Mouse (Mus musculus) midbrain, embryonic 12.5 days (tissue): ENCODE measurements at regions not wholly inside any gene's neighbourhood (a gene's known extent, or its start where the extent isn't known, plus 50 kb on each side); places are given as distances from the start of the nearest gene placed in this dataset.

Experiments used
- ATAC-seq: fragments of 200-750 bp; cut with Nextera tagmentation; 2 replicates; pipeline ENCODE4 v1.8.0; 2017; ENCODE audit warnings: low read depth, moderate TSS enrichment, moderate library complexity; ENCODE audit not compliant: low FRiP score
- H3K27ac ChIP-seq: fragments of 300-500 bp; sonication (generic); replicated peaks from 2 replicates; pipeline ENCODE4 v1.5.1; 2016; ENCODE audit warnings: mild to moderate bottlenecking
- H3K27me3 ChIP-seq: fragments of 300-500 bp; sonication (generic); 2 replicates; pipeline ENCODE4 v1.6.1; 2016; ENCODE audit warnings: mild to moderate bottlenecking
- H3K36me3 ChIP-seq: fragments of 300-500 bp; sonication (generic); 2 replicates; pipeline ENCODE4 v1.6.1; 2016
- H3K4me1 ChIP-seq: fragments of 300-500 bp; sonication (generic); 2 replicates; pipeline ENCODE4 v1.6.1; 2016
- H3K4me2 ChIP-seq: fragments of 300-500 bp; sonication (generic); replicated peaks from 2 replicates; pipeline ENCODE4 v1.6.1; 2016; ENCODE audit warnings: mild to moderate bottlenecking, moderate library complexity
- H3K4me3 ChIP-seq: fragments of 300-500 bp; sonication (generic); 2 replicates; pipeline ENCODE4 v1.5.1; 2016; ENCODE audit warnings: mild to moderate bottlenecking
- H3K9ac ChIP-seq: fragments of 300-500 bp; sonication (generic); replicated peaks from 2 replicates; pipeline ENCODE4 v1.6.1; 2016; ENCODE audit warnings: mild to moderate bottlenecking, moderate library complexity
- H3K9me3 ChIP-seq: fragments of 300-500 bp; sonication (generic); 2 replicates; pipeline ENCODE4 v1.6.1; 2016; ENCODE audit warnings: mild to moderate bottlenecking
- WGBS: fragments of 180-500 bp; shearing (Covaris S2); methylation state at CpG from one replicate; pipeline ENCODE4 v1.1.7; 2016; 5-methylcytosine and 5-hydroxymethylcytosine counted together

DNA sequence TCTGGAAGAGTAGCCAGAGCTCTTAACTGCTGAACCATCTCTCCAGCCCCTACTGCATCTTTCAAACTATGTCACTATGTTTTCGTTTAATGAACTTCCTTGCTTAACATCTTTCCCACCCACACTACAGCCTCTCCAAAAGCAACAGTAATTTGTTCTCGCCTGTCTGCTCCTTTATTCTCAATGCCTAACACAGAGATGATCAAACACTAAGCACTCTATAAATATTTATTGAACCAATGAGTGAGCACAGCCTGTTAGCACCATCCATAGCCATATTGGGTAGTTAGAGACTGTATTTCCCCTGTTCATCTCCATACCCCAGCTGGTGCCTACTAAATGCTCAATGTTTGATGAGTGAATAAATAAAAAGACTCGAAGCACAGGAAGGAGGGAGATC lies 189.6 kb downstream of the Pdcd6ip start:
- Histone ChIP-seq H3K9ac (no peak overlapping the region), H3K27me3 (no peaks in the 10 kb centered on the region), H3K27ac (no peak overlapping the region), H3K9me3 (no peaks in the 10 kb centered on the region), H3K4me3 (no peak overlapping the region), H3K4me2 (no peak overlapping the region), H3K4me1 (no peaks in the 10 kb centered on the region), H3K36me3 (no peaks in the 10 kb centered on the region)
- no peak for ATAC-seq
- 83% methylated on average over 3 of the region's 3 CpGs for WGBS

DNA sequence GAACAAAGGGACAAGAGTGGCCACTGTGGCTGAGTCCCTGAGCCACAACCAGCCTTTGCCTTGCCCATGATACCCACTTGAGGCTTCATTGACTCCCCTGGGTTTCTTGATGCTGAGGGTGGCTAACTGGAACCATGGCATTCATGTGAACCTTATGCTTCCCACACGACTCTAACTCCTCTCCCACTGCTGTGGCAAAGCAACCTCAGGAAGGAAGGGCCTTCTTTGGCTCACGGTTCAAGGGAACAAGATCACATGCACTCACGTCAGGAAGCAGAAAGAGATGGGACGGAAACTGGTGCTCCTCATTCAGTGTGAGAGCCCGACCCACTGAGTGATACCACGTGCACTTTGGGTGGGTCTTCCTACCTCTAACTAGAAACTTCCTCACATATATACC lies 190.3 kb downstream of the Pdcd6ip start:
- Histone ChIP-seq H3K4me3 (no peak overlapping the region), H3K36me3 (no peaks in the 10 kb centered on the region), H3K9ac (no peak overlapping the region), H3K9me3 (no peaks in the 10 kb centered on the region), H3K4me2 (no peak overlapping the region), H3K4me1 (no peaks in the 10 kb centered on the region), H3K27ac (no peak overlapping the region), H3K27me3 (no peaks in the 10 kb centered on the region)
- ATAC-seq, result no peak
- WGBS, result 90% methylated on average over 6 of the region's 6 CpGs

DNA sequence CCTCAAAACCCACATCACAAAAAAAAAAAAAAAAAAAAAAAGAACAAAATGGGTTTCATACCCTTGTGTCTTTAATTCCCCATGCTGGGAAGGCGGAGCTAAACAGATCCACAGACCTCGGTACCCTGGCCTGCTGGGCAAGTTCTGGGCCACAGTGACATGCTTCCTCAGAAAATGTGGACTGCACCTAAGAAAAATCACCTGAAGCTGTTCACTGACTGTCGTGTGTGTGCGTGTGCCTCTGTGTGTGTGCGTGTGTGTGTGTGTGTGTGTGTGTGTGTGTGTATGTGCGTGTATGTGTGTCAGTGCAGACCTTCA lies 192.4 kb downstream of the Pdcd6ip start:
- ATAC-seq, result no peak
- Histone ChIP-seq H3K4me2 (no peak overlapping the region), H3K9me3 (no peaks in the 10 kb centered on the region), H3K27ac (no peak overlapping the region), H3K9ac (no peak overlapping the region), H3K27me3 (no peaks in the 10 kb centered on the region), H3K4me3 (no peak overlapping the region), H3K4me1 (no peaks in the 10 kb centered on the region), H3K36me3 (no peaks in the 10 kb centered on the region)
- WGBS, result 71% methylated on average over 6 of the region's 6 CpGs

GRCm38 (mm10) chr9:113514846-113515702 lies 193.0 kb downstream of the Pdcd6ip start:
- no peaks in the 10 kb centered on the region for H3K36me3 ChIP-seq
- no peaks in the 10 kb centered on the region for H3K4me1 ChIP-seq
- H3K9me3 ChIP-seq, result no peaks in the 10 kb centered on the region
- no peak for ATAC-seq
- 84% methylated on average over 23 of the region's 23 CpGs for WGBS
- no peaks in the 10 kb centered on the region for H3K27me3 ChIP-seq
- no peak overlapping the region for H3K4me3 ChIP-seq
- no peak overlapping the region for H3K9ac ChIP-seq
- no peak overlapping the region for H3K27ac ChIP-seq
- H3K4me2 ChIP-seq, result no peak overlapping the region

- WGBS, result 93% methylated on average over 5 of the region's 5 CpGs
- Histone ChIP-seq H3K9me3 (no peaks in the 10 kb centered on the region), H3K27me3 (no peaks in the 10 kb centered on the region), H3K4me2 (no peak overlapping the region), H3K27ac (no peak overlapping the region), H3K36me3 (no peaks in the 10 kb centered on the region), H3K9ac (no peak overlapping the region), H3K4me3 (no peak overlapping the region), H3K4me1 (peaks cover 16% of the 10 kb centered on the region; the same call in 1 of the 2 replicates)
- no peak for ATAC-seq
Observed at GRCm38 (mm10) chr9:113511302-113511701, 196.8 kb downstream of the Pdcd6ip start.

DNA sequence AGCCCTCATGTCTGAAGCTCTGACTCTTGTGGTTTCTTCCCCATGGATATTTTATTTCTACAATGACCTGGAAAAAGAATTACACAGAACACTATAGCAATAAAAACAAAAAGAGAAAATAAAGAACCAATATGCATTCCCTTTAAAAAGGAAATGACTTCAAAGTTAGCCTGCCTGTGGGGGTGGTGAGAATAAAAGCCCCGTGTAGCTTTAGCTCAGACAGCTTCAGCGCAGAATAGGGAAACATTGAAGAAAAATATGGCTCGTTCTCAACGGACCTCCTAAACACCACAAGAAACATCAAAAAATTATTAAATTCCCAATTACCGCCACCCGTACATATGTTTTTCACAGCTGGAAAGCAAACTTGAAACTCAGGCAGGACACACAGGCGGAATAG lies 198.7 kb downstream of the Pdcd6ip start:
- H3K27ac ChIP-seq, result no peak overlapping the region
- no peaks in the 10 kb centered on the region for H3K36me3 ChIP-seq
- 94% methylated on average over 7 of the region's 7 CpGs for WGBS

GRCm38 (mm10) chr9:113508821-113509220 lies 199.2 kb downstream of the Pdcd6ip start:
- H3K27ac ChIP-seq, result no peak overlapping the region
- no peak for ATAC-seq

More for the DNA sequence above, 198.7 kb downstream of the Pdcd6ip start:
- Histone ChIP-seq H3K4me3 (no peak overlapping the region), H3K9me3 (no peaks in the 10 kb centered on the region), H3K4me2 (no peak overlapping the region), H3K27me3 (no peaks in the 10 kb centered on the region), H3K4me1 (peaks cover 16% of the 10 kb centered on the region; the same call in 1 of the 2 replicates), H3K9ac (no peak overlapping the region)
- ATAC-seq, result no peak

GRCm38 (mm10) chr9:113507561-113508460 lies 200.2 kb downstream of the Pdcd6ip start:
- 77% methylated on average over 20 of the region's 20 CpGs for WGBS
- ATAC-seq, result peak; percentile 63
- Histone ChIP-seq H3K27ac (no peak overlapping the region), H3K27me3 (no peaks in the 10 kb centered on the region), H3K36me3 (no peaks in the 10 kb centered on the region), H3K4me1 (peaks cover 16% of the 10 kb centered on the region; the same call in 1 of the 2 replicates), H3K9me3 (no peaks in the 10 kb centered on the region), H3K9ac (no peak overlapping the region), H3K4me2 (no peak overlapping the region), H3K4me3 (no peak overlapping the region)

More at GRCm38 (mm10) chr9:113508821-113509220, 199.2 kb downstream of the Pdcd6ip start:
- Histone ChIP-seq H3K9ac (no peak overlapping the region), H3K27me3 (no peaks in the 10 kb centered on the region), H3K36me3 (no peaks in the 10 kb centered on the region), H3K4me1 (peaks cover 16% of the 10 kb centered on the region; the same call in 1 of the 2 replicates), H3K9me3 (no peaks in the 10 kb centered on the region), H3K4me3 (no peak overlapping the region), H3K4me2 (no peak overlapping the region)
- WGBS, result 81% methylated on average over 3 of the region's 3 CpGs

GRCm38 (mm10) chr9:113499246-113499645 lies 208.8 kb downstream of the Pdcd6ip start:
- Histone ChIP-seq H3K9ac (no peak overlapping the region), H3K27ac (no peak overlapping the region), H3K27me3 (no peaks in the 10 kb centered on the region), H3K4me1 (no peaks in the 10 kb centered on the region), H3K36me3 (no peaks in the 10 kb centered on the region), H3K4me3 (no peak overlapping the region), H3K4me2 (no peak overlapping the region), H3K9me3 (no peaks in the 10 kb centered on the region)
- WGBS, result 82% methylated on average over 5 of the region's 5 CpGs
- ATAC-seq, result no peak

DNA sequence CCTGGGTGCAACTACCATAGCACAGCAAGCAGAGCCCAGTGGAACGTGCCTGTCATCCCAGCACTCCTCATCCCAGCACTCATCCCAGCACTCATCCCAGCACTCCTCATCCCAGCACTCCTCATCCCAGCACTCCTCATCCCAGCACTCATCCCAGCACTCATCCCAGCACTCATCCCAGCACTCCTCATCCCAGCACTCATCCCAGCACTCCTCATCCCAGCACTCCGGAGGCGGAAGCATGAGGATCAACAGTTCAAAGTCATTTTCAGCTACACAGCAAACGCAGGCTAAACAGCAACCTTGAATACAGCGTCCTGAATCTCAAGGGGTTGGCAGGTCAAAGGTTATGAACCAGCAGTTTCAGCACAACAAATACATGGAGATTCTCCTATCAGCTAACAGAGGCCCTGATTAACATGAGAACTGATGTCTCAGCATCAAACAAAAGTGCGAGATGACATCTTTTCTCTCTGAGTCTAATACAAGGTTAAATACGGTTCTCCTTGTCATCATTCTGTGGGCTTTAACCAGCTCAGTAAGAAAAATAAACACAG lies 211.8 kb downstream of the Pdcd6ip start:
- Histone ChIP-seq H3K27ac (no peak overlapping the region), H3K4me3 (no peak overlapping the region), H3K4me2 (no peak overlapping the region), H3K27me3 (no peaks in the 10 kb centered on the region), H3K36me3 (no peaks in the 10 kb centered on the region), H3K9ac (no peak overlapping the region), H3K9me3 (no peaks in the 10 kb centered on the region), H3K4me1 (no peaks in the 10 kb centered on the region)
- no peak for ATAC-seq
- WGBS, result 35% methylated on average over 7 of the region's 7 CpGs

GRCm38 (mm10) chr9:113488651-113489050 lies 219.4 kb downstream of the Pdcd6ip start:
- WGBS, result 82% methylated on average over 6 of the region's 6 CpGs

More at GRCm38 (mm10) chr9:113488651-113489050, 219.4 kb downstream of the Pdcd6ip start:
- Histone ChIP-seq H3K36me3 (no peaks in the 10 kb centered on the region), H3K27ac (no peak overlapping the region), H3K9ac (no peak overlapping the region), H3K4me2 (no peak overlapping the region), H3K27me3 (no peaks in the 10 kb centered on the region), H3K9me3 (no peaks in the 10 kb centered on the region), H3K4me1 (no peaks in the 10 kb centered on the region), H3K4me3 (no peak overlapping the region)
- ATAC-seq, result no peak
